Mouse (Mus musculus): Measurements from ENCODE around the gene Ager. TPM values are rescaled to one million over a fixed set of nuclear protein-coding genes. Genes with fewer than 3 reads are reported as not detected.

Ager gene
- polyA plus RNA-seq, 1 experiment from 2014 or later: 2.7 TPM

DNA sequence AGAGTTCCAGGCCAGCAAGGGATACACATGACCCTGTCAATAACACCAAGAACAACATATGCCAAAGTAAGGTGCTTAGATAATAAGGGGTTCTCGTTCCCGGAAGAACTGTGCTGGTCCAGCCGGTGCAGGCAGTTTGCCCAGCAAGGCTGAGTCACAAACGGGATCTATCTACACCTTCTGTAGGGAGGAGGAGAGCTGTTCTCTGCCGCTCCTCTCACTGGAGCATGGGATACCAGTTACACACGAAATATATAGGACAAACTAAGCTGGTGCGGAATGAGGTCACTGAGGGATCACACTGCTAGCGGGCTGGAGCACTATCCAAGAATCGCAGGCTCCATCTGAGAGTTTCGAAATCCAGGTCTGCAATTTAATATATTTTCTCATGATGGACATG lies 46.3 kb downstream of the Ager start:
- Histone ChIP-seq H3K4me2 (ENCODE audit: low read depth, severe bottlenecking) (no peak overlapping the region), H3K9ac (ENCODE audit: low read length) (no peak overlapping the region), H3K4me1 (ENCODE audit: control insufficient read depth, insufficient read depth, low read length) (peaks cover 17% of the 10 kb centered on the region), H3K36me3 (ENCODE audit: control insufficient read depth, insufficient read depth, low read length) (no peaks in the 10 kb centered on the region), H3K27me3 (ENCODE audit: control insufficient read depth, insufficient read depth, low read length) (no peaks in the 10 kb centered on the region), H3K27ac (replicated peaks; ENCODE audit: low read depth, low read length) (no peak overlapping the region), H3K4me3 (ENCODE audit: low read depth, low read length) (no peak overlapping the region), H3K9me3 (ENCODE audit: control insufficient read depth, low read length) (no peaks in the 10 kb centered on the region)
- WGBS: 82% methylated on average over 10 of the region's 10 CpGs
- no peak for ATAC-seq (ENCODE audit: insufficient number of reproducible peaks, low FRiP score, low TSS enrichment, low read depth)
- DNase-seq (ENCODE audit: low spot score): no peak

DNA sequence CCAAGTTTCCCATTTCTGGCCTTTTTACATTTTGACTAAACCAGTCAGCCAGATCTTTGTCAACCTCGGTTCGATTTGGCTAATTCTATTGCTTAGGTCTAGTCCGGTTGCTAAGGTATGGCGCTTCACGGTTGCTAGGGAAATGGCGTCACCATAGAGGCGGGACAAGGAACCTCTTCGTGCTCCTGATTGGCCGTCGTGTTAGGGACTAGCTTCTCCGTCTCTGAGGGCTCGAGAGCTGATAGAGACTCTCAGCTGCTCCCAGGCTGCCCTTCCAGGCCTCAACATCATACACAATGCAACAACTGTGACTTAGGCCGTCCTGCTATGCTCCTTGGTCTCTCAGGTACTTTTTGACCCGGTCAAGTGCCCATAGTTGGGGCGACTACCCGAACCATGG lies 46.9 kb downstream of the Ager start, which contains the start of gene Fkbpl:
Gene Fkbpl, plus strand, starts transcription at position 157 of the 400 bp plus-strand sequence.
- H3K36me3 ChIP-seq (ENCODE audit: control insufficient read depth, insufficient read depth, low read length): 0 out of 2 replicates have a peak, but pooled peaks cover 2% of the 10 kb centered on the region
- DNase-seq (ENCODE audit: low spot score) (peak; percentile 97), ATAC-seq (ENCODE audit: insufficient number of reproducible peaks, low FRiP score, low TSS enrichment, low read depth) (peak; percentile 59)
- no peaks in the 10 kb centered on the region for H3K9me3 ChIP-seq (ENCODE audit: control insufficient read depth, low read length)
- peaks cover 17% of the 10 kb centered on the region for H3K4me1 ChIP-seq (ENCODE audit: control insufficient read depth, insufficient read depth, low read length)
- H3K4me3 ChIP-seq (ENCODE audit: low read depth, low read length): peak within 1 kb of the TSS; percentile 55
- peak within 1 kb of the TSS; percentile 38 for H3K4me2 ChIP-seq (ENCODE audit: low read depth, severe bottlenecking)
- WGBS: under 1% methylated on average over 16 of the region's 16 CpGs
- 0 out of 2 replicates have a peak within 1 kb of the TSS, but pooled peaks have one; percentile 30 for H3K27ac ChIP-seq (replicated peaks; ENCODE audit: low read depth, low read length)
- peak within 1 kb of the TSS; percentile 57 for H3K9ac ChIP-seq (ENCODE audit: low read length)
- H3K27me3 ChIP-seq (ENCODE audit: control insufficient read depth, insufficient read depth, low read length): no peaks in the 10 kb centered on the region

- H3K27me3 ChIP-seq (ENCODE audit: control insufficient read depth, insufficient read depth, low read length): no peaks in the 10 kb centered on the region
- no peak overlapping the region for H3K9ac ChIP-seq (ENCODE audit: low read length)
- DNase-seq (ENCODE audit: low spot score) (no peak), ATAC-seq (ENCODE audit: insufficient number of reproducible peaks, low FRiP score, low TSS enrichment, low read depth) (no peak)
- peak overlapping the region; percentile 55 for H3K4me3 ChIP-seq (ENCODE audit: low read depth, low read length)
- no peaks in the 10 kb centered on the region for H3K9me3 ChIP-seq (ENCODE audit: control insufficient read depth, low read length)
- WGBS: 46% methylated on average over 10 of the region's 10 CpGs
- no peak overlapping the region for H3K27ac ChIP-seq (replicated peaks; ENCODE audit: low read depth, low read length)
- H3K36me3 ChIP-seq (ENCODE audit: control insufficient read depth, insufficient read depth, low read length): peaks cover 6% of the 10 kb centered on the region; the same call in 1 of the 2 replicates
- peak overlapping the region; percentile 38 for H3K4me2 ChIP-seq (ENCODE audit: low read depth, severe bottlenecking)
- H3K4me1 ChIP-seq (ENCODE audit: control insufficient read depth, insufficient read depth, low read length): peaks cover 17% of the 10 kb centered on the region
Observed at GRCm38 (mm10) chr17:34645256-34645829, 47.7 kb downstream of the Ager start.

DNA sequence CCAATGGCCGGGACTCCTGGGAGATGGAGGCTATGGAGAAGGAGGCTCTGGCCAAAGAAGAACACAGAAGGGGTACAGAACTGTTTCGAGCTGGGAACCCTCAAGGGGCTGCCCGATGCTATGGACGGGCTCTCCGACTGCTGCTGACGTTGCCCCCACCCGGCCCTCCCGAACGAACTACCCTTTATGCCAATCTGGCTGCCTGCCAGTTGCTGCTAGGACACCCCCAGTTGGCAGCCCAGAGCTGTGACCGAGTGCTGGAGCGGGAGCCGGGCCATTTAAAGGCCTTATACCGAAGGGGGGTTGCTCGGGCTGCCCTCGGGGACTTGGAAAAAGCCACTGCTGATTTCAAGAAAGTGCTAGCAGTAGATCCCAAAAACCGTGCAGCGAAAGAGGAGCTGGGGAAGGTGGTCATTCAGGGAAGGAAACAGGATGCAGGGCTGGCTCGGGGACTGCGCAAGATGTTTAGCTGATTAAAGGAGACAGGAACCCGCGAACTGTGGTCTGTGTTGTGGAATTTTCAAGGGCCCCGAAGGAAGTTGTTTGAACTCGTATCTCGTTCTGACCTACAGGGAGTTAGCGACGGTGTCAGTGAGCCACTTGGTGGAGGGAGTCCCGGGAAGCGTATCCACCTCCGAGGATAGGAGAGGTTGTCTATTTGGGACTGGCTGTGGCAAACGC lies 48.3 kb downstream of the Ager start:
- Histone ChIP-seq H3K4me1 (ENCODE audit: control insufficient read depth, insufficient read depth, low read length) (peaks cover 12% of the 10 kb centered on the region), H3K4me2 (ENCODE audit: low read depth, severe bottlenecking) (no peak overlapping the region; the same call in 1 of the 2 replicates), H3K27ac (replicated peaks; ENCODE audit: low read depth, low read length) (no peak overlapping the region), H3K9ac (ENCODE audit: low read length) (no peak overlapping the region), H3K9me3 (ENCODE audit: control insufficient read depth, low read length) (no peaks in the 10 kb centered on the region), H3K27me3 (ENCODE audit: control insufficient read depth, insufficient read depth, low read length) (no peaks in the 10 kb centered on the region), H3K4me3 (ENCODE audit: low read depth, low read length) (no peak overlapping the region), H3K36me3 (ENCODE audit: control insufficient read depth, insufficient read depth, low read length) (peaks cover 9% of the 10 kb centered on the region)
- DNase-seq (ENCODE audit: low spot score): no peak
- ATAC-seq (ENCODE audit: insufficient number of reproducible peaks, low FRiP score, low TSS enrichment, low read depth): no peak
- WGBS: 90% methylated on average over 30 of the region's 30 CpGs

DNA sequence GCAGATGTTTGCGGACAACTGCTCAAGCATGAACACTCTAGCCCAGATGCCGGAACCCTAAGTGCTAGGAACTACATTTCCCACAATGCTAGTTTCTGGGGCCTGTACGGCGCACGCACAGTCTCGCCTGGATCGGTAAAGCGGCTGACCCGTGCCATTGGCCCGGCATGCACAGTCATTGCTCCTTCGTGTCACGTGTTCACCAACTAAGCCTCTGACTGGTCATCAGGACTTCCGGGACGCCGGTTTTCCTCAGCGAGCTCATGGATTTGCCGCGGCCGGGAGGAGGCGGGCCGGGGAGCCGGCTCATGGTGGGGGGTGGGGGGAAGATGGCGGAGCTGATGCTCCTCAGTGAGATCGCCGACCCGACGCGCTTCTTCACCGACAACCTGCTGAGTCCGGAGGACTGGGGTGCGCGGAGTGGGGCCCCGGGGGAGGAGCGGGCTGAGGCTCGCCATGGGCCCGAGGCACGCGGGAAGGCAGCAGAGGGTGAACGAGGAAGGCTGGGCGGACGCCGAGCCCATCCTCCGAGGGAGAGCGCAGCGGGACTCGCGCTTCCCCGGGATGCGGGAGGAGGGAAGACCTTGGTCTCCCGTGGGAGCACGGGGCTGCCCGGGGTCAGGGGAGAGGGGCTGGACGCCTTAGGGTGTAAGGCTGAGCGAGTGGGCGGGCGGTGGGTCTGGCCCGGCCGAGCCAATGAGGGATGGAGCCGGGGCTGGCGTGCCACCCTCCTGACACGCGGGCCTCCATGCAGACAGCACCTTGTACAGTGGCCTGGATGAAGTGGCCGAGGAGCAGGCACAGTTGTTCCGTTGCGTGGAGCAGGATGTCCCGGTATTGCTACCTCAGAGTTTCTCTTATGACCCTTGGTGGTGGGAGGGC lies 49.5 kb downstream of the Ager start, which contains the start of gene Atf6b:
Gene Atf6b, plus strand, starts transcription at position 241 of the 882 bp plus-strand sequence.
- Histone ChIP-seq H3K4me1 (ENCODE audit: control insufficient read depth, insufficient read depth, low read length) (peaks cover 7% of the 10 kb centered on the region; the same call in 1 of the 2 replicates), H3K36me3 (ENCODE audit: control insufficient read depth, insufficient read depth, low read length) (peaks cover 10% of the 10 kb centered on the region), H3K27ac (replicated peaks; ENCODE audit: low read depth, low read length) (peak within 1 kb of the TSS; percentile 62), H3K4me2 (ENCODE audit: low read depth, severe bottlenecking) (peak within 1 kb of the TSS; percentile 87), H3K9ac (ENCODE audit: low read length) (peak within 1 kb of the TSS; percentile 91), H3K27me3 (ENCODE audit: control insufficient read depth, insufficient read depth, low read length) (no peaks in the 10 kb centered on the region), H3K9me3 (ENCODE audit: control insufficient read depth, low read length) (no peaks in the 10 kb centered on the region), H3K4me3 (ENCODE audit: low read depth, low read length) (peak within 1 kb of the TSS; percentile 97)
- peak; percentile 94 for DNase-seq (ENCODE audit: low spot score)
- WGBS: 1% methylated on average over 63 of the region's 66 CpGs
- peak; percentile 96 for ATAC-seq (ENCODE audit: insufficient number of reproducible peaks, low FRiP score, low TSS enrichment, low read depth)

GRCm38 (mm10) chr17:34648141-34648890 lies 50.7 kb downstream of the Ager start:
- ATAC-seq (ENCODE audit: insufficient number of reproducible peaks, low FRiP score, low TSS enrichment, low read depth) (no peak), DNase-seq (ENCODE audit: low spot score) (no peak)
- no peaks in the 10 kb centered on the region for H3K9me3 ChIP-seq (ENCODE audit: control insufficient read depth, low read length)
- H3K4me3 ChIP-seq (ENCODE audit: low read depth, low read length): peak overlapping the region; percentile 97; the same call in 1 of the 2 replicates
- no peak overlapping the region for H3K27ac ChIP-seq (replicated peaks; ENCODE audit: low read depth, low read length)
- WGBS: 83% methylated on average over 16 of the region's 16 CpGs
- peak overlapping the region; percentile 87 for H3K4me2 ChIP-seq (ENCODE audit: low read depth, severe bottlenecking)
- no peaks in the 10 kb centered on the region for H3K27me3 ChIP-seq (ENCODE audit: control insufficient read depth, insufficient read depth, low read length)
- peaks cover 13% of the 10 kb centered on the region for H3K36me3 ChIP-seq (ENCODE audit: control insufficient read depth, insufficient read depth, low read length)
- H3K9ac ChIP-seq (ENCODE audit: low read length): no peak overlapping the region
- peaks cover 7% of the 10 kb centered on the region; the same call in 1 of the 2 replicates for H3K4me1 ChIP-seq (ENCODE audit: control insufficient read depth, insufficient read depth, low read length)

DNA sequence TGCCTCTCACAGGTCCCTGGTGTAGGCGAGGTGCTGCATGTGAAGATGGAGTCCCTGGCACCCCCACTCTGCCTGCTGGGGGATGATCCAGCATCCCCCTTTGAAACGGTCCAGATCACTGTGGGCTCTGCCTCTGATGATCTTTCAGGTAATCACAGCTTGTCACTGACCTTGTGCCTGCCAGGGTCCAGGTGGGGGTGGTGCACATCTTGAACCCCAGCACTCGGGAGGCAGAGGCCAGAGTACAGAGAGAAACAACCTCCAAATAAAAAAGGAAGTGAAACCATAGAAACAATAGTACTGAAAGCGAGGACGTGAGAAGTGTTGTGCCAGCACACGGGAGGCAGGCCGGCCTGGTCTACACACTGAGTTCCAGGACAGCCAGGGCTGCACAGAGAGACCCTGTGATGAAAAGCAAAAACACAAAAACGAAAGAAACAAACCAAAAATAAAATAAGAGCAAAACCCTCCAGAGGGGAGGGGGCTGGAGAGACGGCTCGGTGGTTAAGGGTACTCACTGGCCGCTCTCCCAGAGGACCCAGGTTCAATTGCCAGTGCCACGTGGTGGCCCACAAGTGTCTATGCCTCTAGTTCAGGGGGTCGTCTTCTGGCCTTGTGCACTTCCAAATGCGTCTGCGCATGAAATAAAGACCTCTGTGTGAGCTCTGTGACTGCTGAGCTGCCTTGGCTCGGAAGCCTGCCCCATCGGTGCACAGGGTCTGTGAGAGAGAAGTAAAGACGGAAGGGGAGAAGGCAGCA lies 51.6 kb downstream of the Ager start:
- Histone ChIP-seq H3K27ac (replicated peaks; ENCODE audit: low read depth, low read length) (no peak overlapping the region), H3K4me3 (ENCODE audit: low read depth, low read length) (no peak overlapping the region), H3K36me3 (ENCODE audit: control insufficient read depth, insufficient read depth, low read length) (peaks cover 16% of the 10 kb centered on the region), H3K27me3 (ENCODE audit: control insufficient read depth, insufficient read depth, low read length) (no peaks in the 10 kb centered on the region), H3K4me2 (ENCODE audit: low read depth, severe bottlenecking) (no peak overlapping the region), H3K9me3 (ENCODE audit: control insufficient read depth, low read length) (no peaks in the 10 kb centered on the region), H3K4me1 (ENCODE audit: control insufficient read depth, insufficient read depth, low read length) (peaks cover 7% of the 10 kb centered on the region; the same call in 1 of the 2 replicates), H3K9ac (ENCODE audit: low read length) (no peak overlapping the region)
- ATAC-seq (ENCODE audit: insufficient number of reproducible peaks, low FRiP score, low TSS enrichment, low read depth) (no peak), DNase-seq (ENCODE audit: low spot score) (no peak)
- 89% methylated on average over 18 of the region's 18 CpGs for WGBS
